Mouse (Mus musculus) embryo, embryonic 11 days (tissue): ENCODE measurements around the gene Rad51d.
A peak's percentile ranks its signal among the peaks of the same experiment; 100 is the strongest.
"Not testable (repeated sequence)": the region's sequence is repeated elsewhere in the genome, so short reads cannot be mapped to it uniquely, and the experiment has no call there.

Source experiments
- DNase-seq: peaks from one replicate; pipeline ENCODE4 v3.0.0-alpha.2; 2015

The Rad51d gene

GRCm38 (mm10) chr11:82854111-82854510 lies 36.3 kb downstream of the Rad51d start:
- DNase-seq, result no peak

- DNase-seq, result no peak
Measured at GRCm38 (mm10) chr11:82852958-82853357, 37.5 kb downstream of the Rad51d start.

- no peak for DNase-seq
Measured at GRCm38 (mm10) chr11:82852540-82852939, 37.9 kb downstream of the Rad51d start.

GRCm38 (mm10) chr11:82852115-82852514 lies 38.3 kb downstream of the Rad51d start:
- no peak for DNase-seq

GRCm38 (mm10) chr11:82850259-82850658 lies 40.2 kb downstream of the Rad51d start:
- no peak for DNase-seq

- no peak for DNase-seq
Measured at GRCm38 (mm10) chr11:82847571-82848000, 42.8 kb downstream of the Rad51d start.

GRCm38 (mm10) chr11:82846938-82847337 lies 43.5 kb downstream of the Rad51d start:
- DNase-seq, result no peak

GRCm38 (mm10) chr11:82846079-82846436 lies 44.4 kb downstream of the Rad51d start:
- peak; percentile 51 for DNase-seq

- peak; percentile 72 for DNase-seq
Measured at GRCm38 (mm10) chr11:82845415-82846078, 44.9 kb downstream of the Rad51d start.

GRCm38 (mm10) chr11:82844771-82845414 lies 45.5 kb downstream of the Rad51d start:
- no peak for DNase-seq

GRCm38 (mm10) chr11:82838511-82838910 lies 51.9 kb downstream of the Rad51d start:
- no peak for DNase-seq

- DNase-seq, result no peak
Measured at GRCm38 (mm10) chr11:82837848-82838247, 52.6 kb downstream of the Rad51d start.

- DNase-seq, result no peak
Measured at GRCm38 (mm10) chr11:82837192-82837591, 53.2 kb downstream of the Rad51d start.

- no peak for DNase-seq
Measured at GRCm38 (mm10) chr11:82835616-82836432, 54.6 kb downstream of the Rad51d start.

- DNase-seq, result not testable (repeated sequence)
Measured at GRCm38 (mm10) chr11:82834359-82834758, 56.1 kb downstream of the Rad51d start.

GRCm38 (mm10) chr11:82833929-82834328 lies 56.5 kb downstream of the Rad51d start:
- no peak for DNase-seq

- not testable (repeated sequence) for DNase-seq
Measured at GRCm38 (mm10) chr11:82832402-82832801, 58.0 kb downstream of the Rad51d start.

- peak; percentile 56 for DNase-seq
Measured at GRCm38 (mm10) chr11:82831008-82831893, 59.2 kb downstream of the Rad51d start.

- no peak for DNase-seq
Measured at GRCm38 (mm10) chr11:82826818-82827217, 63.6 kb downstream of the Rad51d start.
